Mouse (Mus musculus) CH12.LX (cell line): Measurements from ENCODE around the gene Mttp. TPM values are rescaled to one million over a fixed set of nuclear protein-coding genes. Genes with fewer than 3 reads are reported as not detected.

Source experiments
- DNase-seq: peaks from one replicate; pipeline ENCODE4 v3.0.0-alpha.2; 2013; ENCODE audit errors: extremely low read depth
- H3K27ac ChIP-seq: 2 replicates; pipeline ENCODE4 v1.5.1; 2012; ENCODE audit warnings: low read depth, mild to moderate bottlenecking, control low read depth, moderate library complexity; ENCODE audit not compliant: insufficient read depth
- H3K27me3 ChIP-seq: replicated peaks from 2 replicates; pipeline ENCODE3; 2012; ENCODE audit warnings: inconsistent platforms
- H3K36me3 ChIP-seq, 2 experiments: replicated peaks in 1 of 2; 2 replicates each; pipeline versions ENCODE3 to v1.6.1; 2012; ENCODE audit warnings: inconsistent platforms in 1 of 2, low read length in 1 of 2, mild to moderate bottlenecking in 1 of 2, mixed read lengths in 1 of 2, moderate library complexity in 1 of 2; ENCODE audit not compliant: control insufficient read depth in 1 of 2, insufficient read depth in 1 of 2
- H3K4me1 ChIP-seq, 2 experiments: 2 replicates each; pipeline ENCODE4 v1.6.1; 2012; ENCODE audit warnings: inconsistent platforms in 1 of 2, moderate library complexity in 1 of 2; ENCODE audit not compliant: insufficient read depth in 2 of 2, control insufficient read depth in 1 of 2
- H3K4me2 ChIP-seq: 2 replicates; pipeline ENCODE4 v1.6.1; 2012; ENCODE audit warnings: low read depth, mild to moderate bottlenecking, control low read depth; ENCODE audit not compliant: poor library complexity, insufficient read depth, severe bottlenecking
- H3K4me3 ChIP-seq, 3 experiments: fragments of 150-350 bp in 1 of 3; sonication (generic) in 1 of 3; replicated peaks in 1 of 3; 2 replicates each; pipeline versions ENCODE3 to v1.5.1; 2011 to 2012; ENCODE audit warnings: low read depth in 2 of 3, low read length in 2 of 3, mild to moderate bottlenecking in 2 of 3, moderate library complexity in 2 of 3, control low read depth in 1 of 3, improper control_type of control experiment in 1 of 3, inconsistent platforms in 1 of 3, mixed read lengths in 1 of 3; ENCODE audit not compliant: poor library complexity in 1 of 3
- H3K79me2 ChIP-seq: replicated peaks from 2 replicates; pipeline ENCODE4 v1.6.1; 2012; ENCODE audit warnings: mild to moderate bottlenecking, moderate library complexity; ENCODE audit not compliant: control insufficient read depth, poor library complexity, insufficient read depth, severe bottlenecking; ENCODE audit errors: extremely low read depth
- H3K9ac ChIP-seq: 2 replicates; pipeline ENCODE4 v1.6.1; 2012; ENCODE audit warnings: low read depth, mild to moderate bottlenecking, control low read depth, moderate library complexity; ENCODE audit not compliant: insufficient read depth
- H3K9me3 ChIP-seq: replicated peaks from 2 replicates; pipeline ENCODE3; 2012; ENCODE audit warnings: low read length, inconsistent platforms, mixed read lengths
- BHLHE40 ChIP-seq: IDR thresholded peaks from 2 replicates; pipeline ENCODE4 v1.6.1; 2011; ENCODE audit warnings: mild to moderate bottlenecking, low read depth, low read length, improper control_type of control experiment
- CHD1 ChIP-seq: IDR thresholded peaks from 2 replicates; pipeline ENCODE4 v1.6.1; 2012; ENCODE audit warnings: low read depth, low read length, improper control_type of control experiment, inconsistent platforms
- E2F4 ChIP-seq: IDR thresholded peaks from 2 replicates; pipeline ENCODE4 v1.6.1; 2011; ENCODE audit warnings: low read depth, low read length, improper control_type of control experiment; ENCODE audit not compliant: insufficient replicate concordance
- EP300 ChIP-seq: IDR thresholded peaks from 2 replicates; pipeline ENCODE4 v1.6.1; 2011; ENCODE audit warnings: low read length, improper control_type of control experiment
- HCFC1 ChIP-seq: IDR thresholded peaks from 2 replicates; pipeline ENCODE4 v1.6.1; 2012; ENCODE audit warnings: low read depth, mild to moderate bottlenecking, inconsistent platforms, low read length, improper control_type of control experiment
- KAT2A ChIP-seq: IDR thresholded peaks from 2 replicates; pipeline ENCODE4 v1.6.1; 2012; ENCODE audit warnings: low read length, improper control_type of control experiment, inconsistent platforms; ENCODE audit not compliant: insufficient replicate concordance
- MAFK ChIP-seq: IDR thresholded peaks from 2 replicates; pipeline ENCODE4 v1.6.1; 2011; ENCODE audit warnings: low read length, improper control_type of control experiment; ENCODE audit not compliant: insufficient replicate concordance
- MAZ ChIP-seq: IDR thresholded peaks from 2 replicates; pipeline ENCODE4 v1.6.1; 2012; ENCODE audit warnings: low read depth, mild to moderate bottlenecking, inconsistent platforms, low read length, improper control_type of control experiment, moderate library complexity
- MXI1 ChIP-seq: IDR thresholded peaks from 2 replicates; pipeline ENCODE4 v1.6.1; 2011; ENCODE audit warnings: mild to moderate bottlenecking, low read depth, low read length, improper control_type of control experiment
- PAX5 ChIP-seq: IDR thresholded peaks from 2 replicates; pipeline ENCODE4 v1.6.1; 2012; ENCODE audit warnings: low read length, inconsistent platforms, mixed read lengths
- POLR2AphosphoS2 ChIP-seq: IDR thresholded peaks from 2 replicates; pipeline ENCODE4 v1.6.1; 2011; ENCODE audit warnings: low read depth, low read length, improper control_type of control experiment
- RCOR1 ChIP-seq: conservative IDR thresholded peaks from 2 replicates; pipeline ENCODE4 v1.6.1; 2012; ENCODE audit warnings: low read depth, mild to moderate bottlenecking, inconsistent platforms, low read length, improper control_type of control experiment
- UBTF ChIP-seq: IDR thresholded peaks from 2 replicates; pipeline ENCODE4 v1.6.1; 2012; ENCODE audit warnings: low read depth, mild to moderate bottlenecking, inconsistent platforms, low read length, improper control_type of control experiment, moderate library complexity
- ZKSCAN1 ChIP-seq: IDR thresholded peaks from 2 replicates; pipeline ENCODE4 v1.6.1; 2012; ENCODE audit warnings: low read depth, inconsistent platforms, low read length, improper control_type of control experiment, borderline replicate concordance
- ZMIZ1 ChIP-seq: IDR thresholded peaks from 2 replicates; pipeline ENCODE4 v1.6.1; 2012; ENCODE audit warnings: low read depth, mild to moderate bottlenecking, inconsistent platforms, low read length, improper control_type of control experiment
- dilution Hi-C: fragments of 300-500 bp; cut with MboI; formaldehyde crosslinking; loops from 2 replicates; pipeline ENCODE4 v1.14.3; 2020; ENCODE audit warnings: low sequenced_read_pairs; ENCODE audit not compliant: extremely low pct_unique_long_range_greater_than_20kb, extremely low pct_ligation_motif_present
- in situ Hi-C: fragments of 300-500 bp; cut with MboI; formaldehyde crosslinking; loops from 3 replicates; pipeline ENCODE4 v1.14.3; 2019; ENCODE audit warnings: low sequenced_read_pairs, low pct_ligation_motif_present, low pct_unique_long_range_greater_than_20kb, mixed read lengths
- polyA plus RNA-seq: library from polyadenylated mRNA; unstranded; fragments of >175 nt; gene quantifications from 2 replicates; pipeline ENCODE4 v1.2.1, GENCODE M21; 2012; ENCODE audit warnings: low read depth; ENCODE audit not compliant: insufficient read length
- total RNA-seq, 2 experiments: library from RNA; depleted of rRNA; stranded (reverse); fragments of 300-350 nt in 1 of 2; fragments of >200 nt in 1 of 2; gene quantifications; 2 replicates each; pipeline ENCODE4 v1.2.3; 2012 to 2014

Gene Mttp
- total and polyA plus RNA-seq, 3 experiments, result 4.5 to 6.3 (median 5.9) TPM

DNA sequence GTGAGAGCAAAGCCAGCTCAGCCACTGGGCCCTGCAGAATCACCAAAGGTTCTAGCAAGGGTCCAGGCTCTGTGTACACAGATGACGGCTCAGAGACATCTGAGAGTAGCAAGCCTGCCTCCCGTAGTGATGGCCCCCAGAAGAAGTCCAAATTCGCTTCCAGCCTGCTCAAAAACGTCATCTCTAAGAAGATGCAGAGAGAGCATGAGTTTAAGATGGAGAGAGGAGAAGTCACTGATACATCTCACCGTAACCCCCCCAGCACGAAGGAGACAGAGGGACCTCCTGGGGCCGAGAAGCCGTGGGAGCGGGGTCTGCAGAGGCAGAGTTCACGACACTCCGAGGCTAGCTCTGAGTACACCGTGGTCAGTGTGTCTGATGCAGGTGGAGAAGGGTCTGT is 77.5 kb downstream of the Mttp start, which contains the start of gene Gm5105:
Gene Gm5105, minus strand, starts transcription at position 101 of the 400 bp plus-strand sequence.
- Histone ChIP-seq H3K27me3 (peaks cover 22% of the 10 kb centered on the region), H3K79me2 (no peaks in the 10 kb centered on the region), H3K36me3 (no peaks in the 10 kb centered on the region), H3K4me2 (no peak within 1 kb of the TSS), H3K4me3 (no peak within 1 kb of the TSS), H3K27ac (no peak within 1 kb of the TSS), H3K9ac (no peak within 1 kb of the TSS), H3K4me1 (peaks cover 30 to 49% of the 10 kb centered on the region in 2 experiments), H3K9me3 (peaks cover 2% of the 10 kb centered on the region)
- in situ Hi-C loops (loop anchor here (5.0 kb wide), 2 partner anchors 65 kb away; no protein-coding TSS in a partner anchor), dilution Hi-C loops (no loop called here)
- no peak for DNase-seq
- TF ChIP-seq E2F4 (no peak), UBTF (no peak), CHD1 (no peak), RCOR1 (no peak), ZKSCAN1 (no peak), MAFK (no peak), BHLHE40 (no peak), KAT2A (no peak), PAX5 (no peak), POLR2AphosphoS2 (no peak)

DNA sequence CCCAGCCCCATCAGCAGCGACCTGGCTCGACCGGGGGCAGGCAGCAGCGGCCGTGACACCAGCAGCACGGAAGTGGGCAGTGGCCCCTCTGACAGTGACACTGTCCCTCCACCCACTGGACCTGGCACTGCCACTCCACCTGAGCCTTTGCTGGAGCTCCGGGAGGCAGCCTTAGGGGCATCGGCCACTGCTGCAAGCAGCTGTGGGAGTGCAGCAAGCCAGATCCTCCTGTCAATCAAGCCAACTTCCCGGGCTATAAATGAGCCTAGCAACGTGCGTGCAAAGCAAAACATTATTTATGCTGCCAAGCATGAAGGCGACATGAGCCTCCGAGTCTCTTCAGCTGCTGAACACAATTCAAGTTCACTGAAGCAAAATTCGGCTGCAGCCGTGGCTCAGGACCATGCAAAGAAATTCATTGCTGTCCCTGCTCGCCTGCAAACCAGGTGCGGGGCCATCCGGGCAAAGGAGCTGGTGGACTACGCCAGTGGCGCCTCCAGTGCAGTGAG is 78.4 kb downstream of the Mttp start:
- no peaks in the 10 kb centered on the region for H3K36me3 ChIP-seq
- no peak overlapping the region for H3K4me2 ChIP-seq
- no peak for DNase-seq
- in situ Hi-C loops (loop anchor here (5.0 kb wide), 2 partner anchors 64 to 66 kb away; no protein-coding TSS in a partner anchor), dilution Hi-C loops (no loop called here)
- H3K27ac ChIP-seq, result no peak overlapping the region
- TF ChIP-seq HCFC1 (no peak), MXI1 (no peak), BHLHE40 (no peak), ZMIZ1 (no peak), EP300 (no peak), MAZ (no peak)
- H3K9ac ChIP-seq, result no peak overlapping the region
- H3K9me3 ChIP-seq, result peaks cover 2% of the 10 kb centered on the region
- H3K27me3 ChIP-seq, result peaks cover 22% of the 10 kb centered on the region
- H3K4me1 ChIP-seq, result peaks cover 33 to 53% of the 10 kb centered on the region in 2 experiments
- no peaks in the 10 kb centered on the region for H3K79me2 ChIP-seq
- H3K4me3 ChIP-seq, result no peak overlapping the region
